Mouse (Mus musculus): ENCODE results near the gene Ms4a5. TPM values are rescaled to one million over a fixed set of nuclear protein-coding genes. Genes with fewer than 3 reads are reported as not detected.

Gene Ms4a5
- polyA plus RNA-seq (2015; fragmentation: Illumina TruSeq; extraction: RNeasy Lipid Tissue Mini Kit (QIAGEN cat#74804); ENCODE audit: insufficient read depth, low replicate concordance) = not detected

GRCm38 (mm10) chr19:11283773-11284172, at the start of gene Ms4a5:
Gene Ms4a5, minus strand, starts transcription at chr19:11283873.

GRCm38 (mm10) chr19:11314354-11314753, 30.7 kb upstream of the Ms4a5 start, which contains the start of gene Ms4a14:
Gene Ms4a14, minus strand, starts transcription at chr19:11314454.

GRCm38 (mm10) chr19:11266052-11266845, 17.4 kb downstream of the Ms4a5 start, which contains the start of gene Ms4a1:
Gene Ms4a1, minus strand, starts transcription at chr19:11266241.

GRCm38 (mm10) chr19:11232348-11232747, 51.3 kb downstream of the Ms4a5 start, which contains the start of gene Ms4a12:
Gene Ms4a12, minus strand, starts transcription at chr19:11232448.

Other genes with a start within 250 kb of the Ms4a5 start
- gene Ms4a8a, start 202.8 kb downstream of the Ms4a5 start, polyA plus RNA-seq (2015; fragmentation: Illumina TruSeq; extraction: RNeasy Lipid Tissue Mini Kit (QIAGEN cat#74804); ENCODE audit: insufficient read depth, low replicate concordance) = 9.2 TPM
- gene 1700017D01Rik, start 153.0 kb downstream of the Ms4a5 start, polyA plus RNA-seq (2015; fragmentation: Illumina TruSeq; extraction: RNeasy Lipid Tissue Mini Kit (QIAGEN cat#74804); ENCODE audit: insufficient read depth, low replicate concordance) = not detected
- gene 1700025F22Rik, start 118.6 kb downstream of the Ms4a5 start, polyA plus RNA-seq (2015; fragmentation: Illumina TruSeq; extraction: RNeasy Lipid Tissue Mini Kit (QIAGEN cat#74804); ENCODE audit: insufficient read depth, low replicate concordance) = not detected
- not detected for gene Ms4a13, start 87.1 kb downstream of the Ms4a5 start, polyA plus RNA-seq (2015; fragmentation: Illumina TruSeq; extraction: RNeasy Lipid Tissue Mini Kit (QIAGEN cat#74804); ENCODE audit: insufficient read depth, low replicate concordance)
- not detected for gene Ms4a12, start 51.4 kb downstream of the Ms4a5 start, polyA plus RNA-seq (2015; fragmentation: Illumina TruSeq; extraction: RNeasy Lipid Tissue Mini Kit (QIAGEN cat#74804); ENCODE audit: insufficient read depth, low replicate concordance)
- 821 TPM for gene Ms4a1, start 17.6 kb downstream of the Ms4a5 start, polyA plus RNA-seq (2015; fragmentation: Illumina TruSeq; extraction: RNeasy Lipid Tissue Mini Kit (QIAGEN cat#74804); ENCODE audit: insufficient read depth, low replicate concordance)
- gene Ms4a14, start 30.6 kb upstream of the Ms4a5 start, polyA plus RNA-seq (2015; fragmentation: Illumina TruSeq; extraction: RNeasy Lipid Tissue Mini Kit (QIAGEN cat#74804); ENCODE audit: insufficient read depth, low replicate concordance) = 3.4 TPM
- 27.2 TPM for gene Ms4a7, start 52.3 kb upstream of the Ms4a5 start, polyA plus RNA-seq (2015; fragmentation: Illumina TruSeq; extraction: RNeasy Lipid Tissue Mini Kit (QIAGEN cat#74804); ENCODE audit: insufficient read depth, low replicate concordance)
- 8.1 TPM for gene Ms4a4a, start 91.7 kb upstream of the Ms4a5 start, polyA plus RNA-seq (2015; fragmentation: Illumina TruSeq; extraction: RNeasy Lipid Tissue Mini Kit (QIAGEN cat#74804); ENCODE audit: insufficient read depth, low replicate concordance)
- gene Ms4a4c, start 120.9 kb upstream of the Ms4a5 start, polyA plus RNA-seq (2015; fragmentation: Illumina TruSeq; extraction: RNeasy Lipid Tissue Mini Kit (QIAGEN cat#74804); ENCODE audit: insufficient read depth, low replicate concordance) = 282 TPM
- gene Ms4a4b, start 159.7 kb upstream of the Ms4a5 start, polyA plus RNA-seq (2015; fragmentation: Illumina TruSeq; extraction: RNeasy Lipid Tissue Mini Kit (QIAGEN cat#74804); ENCODE audit: insufficient read depth, low replicate concordance) = 535 TPM
- 131 TPM for gene Ms4a6c, start 185.5 kb upstream of the Ms4a5 start, polyA plus RNA-seq (2015; fragmentation: Illumina TruSeq; extraction: RNeasy Lipid Tissue Mini Kit (QIAGEN cat#74804); ENCODE audit: insufficient read depth, low replicate concordance)
- 245 TPM for gene Gm8369, start 202.1 kb upstream of the Ms4a5 start, polyA plus RNA-seq (2015; fragmentation: Illumina TruSeq; extraction: RNeasy Lipid Tissue Mini Kit (QIAGEN cat#74804); ENCODE audit: insufficient read depth, low replicate concordance)
- gene Ms4a6b, start 232.6 kb upstream of the Ms4a5 start, polyA plus RNA-seq (2015; fragmentation: Illumina TruSeq; extraction: RNeasy Lipid Tissue Mini Kit (QIAGEN cat#74804); ENCODE audit: insufficient read depth, low replicate concordance) = 285 TPM

Data from spleen, adult 10 weeks (tissue).